In genomic region chr11:119053738-119054350, GRCm38 (mm10) we compare ENCODE assay signal across 8 mouse cellular contexts. TPM values are rescaled to one million over a fixed set of nuclear protein-coding genes. Genes with fewer than 3 reads are reported as not detected.
DNase-seq lines count a peak whose midpoint lies in the region; ATAC-seq lines count a peak whose summit lies in the region.

No protein-coding gene starts in this region.

- under 1% methylated on average over 34 of the region's 35 CpGs for WGBS in lung, embryonic 15.5 days
- 1% methylated on average over 34 of the region's 35 CpGs for WGBS in forebrain, embryonic 10.5 days
- under 1% methylated on average over 22 of the region's 35 CpGs for WGBS in limb, embryonic 15.5 days
- WGBS in stomach, embryonic 15.5 days, result under 1% methylated on average over 33 of the region's 35 CpGs

- H3K27ac ChIP-seq in lung, embryonic 15.5 days, result no peak overlapping the region
- peak overlapping the region; percentile 87 for H3K27ac ChIP-seq in forebrain, embryonic 10.5 days
- no peak overlapping the region for H3K27ac ChIP-seq in limb, embryonic 15.5 days
- peak overlapping the region; percentile 21; the same call in 1 of the 2 replicates for H3K27ac ChIP-seq in stomach, embryonic 15.5 days

- H3K27me3 ChIP-seq in lung, embryonic 15.5 days, result peaks cover 91% of the 10 kb centered on the region
- H3K27me3 ChIP-seq in forebrain, embryonic 10.5 days (ENCODE audit: poor library complexity, severe bottlenecking), result peaks cover 100% of the 10 kb centered on the region
- peaks cover 82% of the 10 kb centered on the region for H3K27me3 ChIP-seq in limb, embryonic 15.5 days
- peaks cover 84% of the 10 kb centered on the region for H3K27me3 ChIP-seq in stomach, embryonic 15.5 days (replicated peaks)

- H3K9ac ChIP-seq in lung, embryonic 15.5 days, result 0 out of 2 replicates have a peak overlapping the region, but pooled peaks have one; percentile 18
- H3K9ac ChIP-seq in limb, embryonic 15.5 days, result no peak overlapping the region
- H3K9ac ChIP-seq in stomach, embryonic 15.5 days, result no peak overlapping the region

- H3K4me1 ChIP-seq in lung, embryonic 15.5 days, result peaks cover 64% of the 10 kb centered on the region
- H3K4me1 ChIP-seq in forebrain, embryonic 10.5 days, result peaks cover 70% of the 10 kb centered on the region
- peaks cover 70% of the 10 kb centered on the region for H3K4me1 ChIP-seq in limb, embryonic 15.5 days
- H3K4me1 ChIP-seq in stomach, embryonic 15.5 days, result peaks cover 56% of the 10 kb centered on the region

- no peaks in the 10 kb centered on the region for H3K9me3 ChIP-seq in lung, embryonic 15.5 days
- no peaks in the 10 kb centered on the region for H3K9me3 ChIP-seq in forebrain, embryonic 10.5 days
- no peaks in the 10 kb centered on the region for H3K9me3 ChIP-seq in limb, embryonic 15.5 days
- H3K9me3 ChIP-seq in stomach, embryonic 15.5 days, result no peaks in the 10 kb centered on the region

- peak overlapping the region; percentile 89 for H3K4me2 ChIP-seq in lung, embryonic 15.5 days
- peak overlapping the region; percentile 92 for H3K4me2 ChIP-seq in limb, embryonic 15.5 days
- peak overlapping the region; percentile 89 for H3K4me2 ChIP-seq in stomach, embryonic 15.5 days

- peak overlapping the region; percentile 41 for H3K4me3 ChIP-seq in lung, embryonic 15.5 days
- peak overlapping the region; percentile 53 for H3K4me3 ChIP-seq in forebrain, embryonic 10.5 days
- peak overlapping the region; percentile 41 for H3K4me3 ChIP-seq in limb, embryonic 15.5 days
- peak overlapping the region; percentile 42 for H3K4me3 ChIP-seq in stomach, embryonic 15.5 days (replicated peaks)

- peak; percentile 83 to 86 for DNase-seq in cerebellum, postnatal 14 days
- no peak for DNase-seq in cerebellum, adult 9-10 months
- DNase-seq in lung, postnatal 10 days, result no peak
- DNase-seq in forebrain, embryonic 10.5 days (ENCODE audit: extremely low spot score, low spot score), result no peak
- DNase-seq in spleen, postnatal 4 days (ENCODE audit: low spot score in 2 of 2), result no peak

- no peak for ATAC-seq in lung, embryonic 15.5 days (ENCODE audit: borderline replicate concordance, extremely low read depth, low FRiP score, low TSS enrichment)
- ATAC-seq in limb, embryonic 15.5 days (ENCODE audit: insufficient number of reproducible peaks, low FRiP score, low TSS enrichment, low read depth), result no peak
- ATAC-seq in stomach, embryonic 15.5 days (ENCODE audit: insufficient read depth, low FRiP score, low read depth), result no peak

- H3K36me3 ChIP-seq in lung, embryonic 15.5 days, result no peaks in the 10 kb centered on the region
- H3K36me3 ChIP-seq in forebrain, embryonic 10.5 days (replicated peaks), result no peaks in the 10 kb centered on the region
- no peaks in the 10 kb centered on the region for H3K36me3 ChIP-seq in limb, embryonic 15.5 days
- no peaks in the 10 kb centered on the region for H3K36me3 ChIP-seq in stomach, embryonic 15.5 days

RNA-seq across cellular contexts. Expression of gene Cbx8, which starts 13.1 kb away (rescaled TPM):
- 9.4 and 11.3 TPM in 2 replicates for polyA plus RNA-seq in lung, embryonic 15.5 days (2015; fragmentation: Nextera tagmentation; extraction: Ambion mirVana)
- polyA plus RNA-seq in forebrain, embryonic 10.5 days (2016; fragmentation: Nextera tagmentation; extraction: Ambion mirVana), result 9.5 and 11.3 TPM in 2 replicates
- 8.9 and 9.6 TPM in 2 replicates for polyA plus RNA-seq in limb, embryonic 15.5 days (2015; fragmentation: Nextera tagmentation; extraction: Ambion mirVana)
- 6.9 and 7.2 TPM in 2 replicates for polyA plus RNA-seq in stomach, embryonic 15.5 days (2015; fragmentation: Nextera tagmentation; extraction: Ambion mirVana)

RNA-seq across cellular contexts. Expression of gene Cbx2, which starts 31.1 kb away (rescaled TPM):
- 36.7 and 38.3 TPM in 2 replicates for polyA plus RNA-seq in lung, embryonic 15.5 days (2015; fragmentation: Nextera tagmentation; extraction: Ambion mirVana)
- 115 and 127 TPM in 2 replicates for polyA plus RNA-seq in forebrain, embryonic 10.5 days (2016; fragmentation: Nextera tagmentation; extraction: Ambion mirVana)
- polyA plus RNA-seq in limb, embryonic 15.5 days (2015; fragmentation: Nextera tagmentation; extraction: Ambion mirVana), result 30.4 and 32.3 TPM in 2 replicates
- polyA plus RNA-seq in stomach, embryonic 15.5 days (2015; fragmentation: Nextera tagmentation; extraction: Ambion mirVana), result 21.3 and 24.8 TPM in 2 replicates

RNA-seq across cellular contexts. Expression of gene Cbx4, which starts 32.2 kb away (rescaled TPM):
- polyA plus RNA-seq in lung, embryonic 15.5 days (2015; fragmentation: Nextera tagmentation; extraction: Ambion mirVana), result 13.3 and 14.1 TPM in 2 replicates
- polyA plus RNA-seq in forebrain, embryonic 10.5 days (2016; fragmentation: Nextera tagmentation; extraction: Ambion mirVana), result 3.3 and 4.6 TPM in 2 replicates
- 13.8 and 16.4 TPM in 2 replicates for polyA plus RNA-seq in limb, embryonic 15.5 days (2015; fragmentation: Nextera tagmentation; extraction: Ambion mirVana)
- polyA plus RNA-seq in stomach, embryonic 15.5 days (2015; fragmentation: Nextera tagmentation; extraction: Ambion mirVana), result 10.2 and 10.3 TPM in 2 replicates

Comparison
In these comparisons a context has a peak if more than half of its experiments do, and no peak if none do; other contexts are left out.
1. DNase-seq: peak in cerebellum, postnatal 14 days (2 of 2); none in cerebellum, adult 9-10 months (single experiment), lung, postnatal 10 days (single experiment), forebrain, embryonic 10.5 days (single experiment) and spleen, postnatal 4 days (0 of 2).
2. H3K27ac ChIP-seq: peak in forebrain, embryonic 10.5 days (single experiment) and stomach, embryonic 15.5 days (single experiment); none in lung, embryonic 15.5 days (single experiment) and limb, embryonic 15.5 days (single experiment).
3. Peak in every context shown above with its lines, with median percentiles within 50 percentile points of each other: H3K4me2 ChIP-seq and H3K4me3 ChIP-seq.